Mouse (Mus musculus) testis, adult 2 months (tissue): Measurements from ENCODE around the gene Tmem214.

Source experiments
- CTCF ChIP-seq: fragments of 200-500 bp; IDR thresholded peaks from 2 replicates; pipeline ENCODE4 v1.5.1; 2012; ENCODE audit warnings: low read depth, mild to moderate bottlenecking, inconsistent platforms, low read length, moderate library complexity; ENCODE audit not compliant: control insufficient read depth, insufficient read depth, insufficient replicate concordance
- POLR2A ChIP-seq: fragments of 200-500 bp; IDR thresholded peaks from 2 replicates; pipeline ENCODE4 v1.6.1; 2012; ENCODE audit warnings: low read depth, mild to moderate bottlenecking, inconsistent platforms, low read length, moderate library complexity; ENCODE audit not compliant: control insufficient read depth

GRCm38 (mm10) chr5:30917891-30918670, 50.3 kb downstream of the Tmem214 start:
- TF ChIP-seq POLR2A (no peak), CTCF (no peak)
